Mouse (Mus musculus) C2C12 (cell line): Measurements from ENCODE around the gene Galnt15.

Source experiments
- CEBPB ChIP-seq: IDR thresholded peaks from one replicate; pipeline ENCODE4 v1.6.1; 2011; ENCODE audit warnings: low read depth, mild to moderate bottlenecking, control low read depth, moderate library complexity
- CTCF ChIP-seq: IDR thresholded peaks from one replicate; pipeline ENCODE4 v1.5.1; 2011; ENCODE audit not compliant: control insufficient read depth, insufficient read depth, insufficient read length
- USF1 ChIP-seq: IDR thresholded peaks from one replicate; pipeline ENCODE4 v1.6.1; 2011; ENCODE audit warnings: low read depth, mild to moderate bottlenecking, control low read depth, moderate library complexity

GRCm38 (mm10) chr14:32042108-32042507 is 13.3 kb downstream of the Galnt15 start:
- TF ChIP-seq CTCF = no peak
- TF ChIP-seq USF1 = no peak
- no peak for TF ChIP-seq CEBPB
